Mouse (Mus musculus): ENCODE results near the gene Dvl1. TPM values are rescaled to one million over a fixed set of nuclear protein-coding genes. Genes with fewer than 3 reads are reported as not detected.

Dvl1 gene
- total RNA-seq, 2 experiments from 2014 or later, result 88.0 to 96.3 TPM

DNA sequence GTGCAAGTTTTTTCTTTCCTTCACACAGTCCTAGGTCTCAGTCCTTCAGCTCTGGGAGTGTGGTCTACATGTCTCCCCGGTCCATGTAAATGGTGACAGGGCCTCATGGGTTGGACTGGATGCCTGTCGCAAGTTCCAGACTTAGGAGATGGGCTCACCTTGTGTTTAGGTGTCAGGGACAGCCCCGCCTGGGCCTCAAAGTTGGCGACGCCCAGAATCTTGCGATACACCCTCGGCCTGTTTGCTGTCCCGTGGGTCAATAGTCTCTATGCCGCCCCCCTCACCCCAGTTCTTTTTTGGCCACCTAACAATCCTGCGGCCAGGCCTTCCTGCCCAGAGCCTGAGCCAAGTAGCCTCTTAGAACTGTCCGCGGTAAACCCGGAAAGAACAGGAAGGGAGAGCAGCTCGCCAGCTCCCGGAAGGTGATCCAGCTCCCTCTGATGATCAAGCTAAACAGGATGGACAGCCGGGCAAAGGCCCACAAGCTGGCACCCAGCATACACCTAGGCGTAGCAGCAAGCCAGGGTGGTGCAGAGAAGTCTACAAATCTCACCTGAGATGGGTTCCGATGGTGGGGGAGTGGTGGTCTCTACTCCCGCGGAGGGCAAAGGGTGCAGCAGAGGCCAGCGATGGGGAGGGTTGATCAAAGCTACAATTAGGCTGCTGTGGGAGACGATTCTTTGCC is 21.6 kb downstream of the Dvl1 start:
- no peak for DNase-seq (ENCODE audit: low spot score in 2 of 2)

GRCm38 (mm10) chr4:155869317-155870033 is 22.3 kb downstream of the Dvl1 start, which contains the start of the genes Cptp and Ints11:
Gene Cptp, minus strand, starts transcription at chr4:155869440.
Gene Ints11, plus strand, starts transcription at chr4:155869546.
- peak; percentile 96 to 97 for DNase-seq (ENCODE audit: low spot score in 2 of 2)

DNA sequence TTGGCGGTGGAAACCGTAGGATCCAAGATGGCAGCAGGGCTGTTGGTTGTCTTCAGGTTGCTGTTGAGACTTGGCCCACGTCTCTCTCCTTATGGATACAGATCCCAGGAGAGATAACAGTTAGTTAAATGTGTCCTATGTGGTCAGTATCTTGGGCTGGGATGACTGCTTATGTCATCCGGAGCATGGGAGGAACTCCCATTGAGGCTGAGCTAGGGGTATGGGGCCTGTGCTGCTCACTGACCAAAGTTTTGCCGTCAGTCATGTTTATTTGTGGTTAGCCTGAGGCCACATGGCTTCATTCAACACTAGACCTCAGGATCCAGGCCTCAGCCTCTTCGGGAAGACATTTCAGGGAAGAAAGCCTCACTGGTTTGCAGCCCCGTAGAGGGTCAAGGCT is 24.2 kb downstream of the Dvl1 start:
- DNase-seq (ENCODE audit: low spot score in 2 of 2), result no peak

DNA sequence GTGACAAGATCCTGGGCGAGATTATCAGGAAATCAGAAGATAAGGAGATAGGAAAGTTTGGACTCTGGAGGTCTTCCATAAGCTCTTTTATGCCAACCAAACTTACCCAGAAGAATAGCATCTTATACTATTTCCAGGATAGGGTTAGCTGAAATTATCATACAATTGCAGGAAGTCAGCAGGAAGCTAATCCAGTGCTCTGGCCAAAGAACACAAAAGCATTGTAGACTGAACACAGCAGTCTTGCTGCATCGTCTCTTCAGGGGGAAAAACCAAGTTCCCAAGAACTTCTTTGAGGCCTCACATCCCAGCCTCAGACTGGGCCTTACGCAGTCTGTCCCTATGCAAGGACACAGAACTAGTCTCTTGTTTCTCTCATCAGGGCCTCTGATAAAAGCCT is 36.4 kb downstream of the Dvl1 start:
- no peak for DNase-seq (ENCODE audit: low spot score in 2 of 2)

DNA sequence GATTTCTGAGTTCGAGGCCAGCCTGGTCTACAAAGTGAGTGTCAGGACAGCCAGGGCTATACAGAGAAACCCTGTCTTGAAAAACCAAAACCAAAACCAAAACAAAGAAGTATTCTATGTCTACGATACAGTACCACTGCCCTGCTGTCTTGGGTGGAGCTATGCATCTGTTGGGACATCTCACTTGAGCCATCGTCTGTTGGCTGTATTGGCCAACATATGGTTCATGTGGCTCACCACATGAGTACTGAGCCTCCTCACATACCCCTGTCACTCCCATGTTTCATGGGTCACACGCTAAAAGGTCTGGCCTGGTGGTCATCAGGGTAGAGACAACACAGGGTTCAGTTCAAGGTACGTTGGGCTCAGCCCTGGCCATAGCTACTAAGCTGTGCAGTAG is 39.1 kb downstream of the Dvl1 start:
- no peak for DNase-seq (ENCODE audit: low spot score in 2 of 2)

GRCm38 (mm10) chr4:155887674-155888073 is 40.5 kb downstream of the Dvl1 start:
- no peak for DNase-seq (ENCODE audit: low spot score in 2 of 2)

DNA sequence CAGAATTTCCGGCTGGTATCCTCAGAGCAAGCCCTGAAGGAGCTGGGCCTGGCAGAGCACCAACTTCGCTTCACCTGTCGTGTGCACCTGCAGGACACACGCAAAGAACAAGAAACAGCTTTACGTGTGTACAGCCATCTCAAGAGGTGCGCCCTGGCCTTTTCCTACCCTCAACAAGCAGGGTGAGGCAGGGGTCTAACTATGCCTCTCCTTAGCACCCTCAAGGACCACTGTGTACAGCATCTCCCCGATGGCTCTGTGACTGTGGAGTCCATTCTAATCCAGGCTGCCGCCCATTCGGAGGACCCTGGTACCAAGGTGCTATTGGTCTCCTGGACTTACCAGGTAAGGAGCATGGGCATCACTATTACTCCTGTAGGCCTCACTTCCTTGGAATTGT is 41.0 kb downstream of the Dvl1 start:
- no peak for DNase-seq (ENCODE audit: low spot score in 2 of 2)

GRCm38 (mm10) chr4:155889316-155889715 is 42.1 kb downstream of the Dvl1 start:
- DNase-seq (ENCODE audit: low spot score in 2 of 2), result peak in 1 of 2 experiments; percentile 1

GRCm38 (mm10) chr4:155891011-155891471 is 43.8 kb downstream of the Dvl1 start:
- peak; percentile 7 to 17 for DNase-seq (ENCODE audit: low spot score in 2 of 2)

DNA sequence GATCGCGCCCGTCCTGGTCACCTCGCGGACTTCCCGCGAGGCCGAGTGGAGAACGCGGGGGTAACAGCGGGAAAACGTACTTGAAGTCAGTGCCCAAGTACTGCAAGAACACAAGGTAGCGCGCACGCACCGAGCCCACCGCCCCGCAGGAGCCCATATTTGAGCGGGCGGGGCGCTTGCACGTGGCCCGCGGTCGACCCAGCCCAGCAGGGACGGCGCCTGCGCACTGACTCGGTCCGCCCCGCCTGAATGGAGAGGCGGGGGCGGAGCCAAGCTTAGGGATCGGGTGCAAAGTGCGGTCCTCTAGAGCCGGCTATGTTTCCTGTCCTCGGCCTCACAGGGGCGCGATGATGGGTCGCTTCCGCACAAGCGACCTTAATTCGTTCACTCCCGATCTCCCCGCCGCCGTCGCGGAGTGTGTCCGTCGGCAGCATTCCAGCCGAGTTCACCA is 44.4 kb downstream of the Dvl1 start, which contains the start of the genes Pusl1 and Acap3:
Gene Pusl1 (minus strand): TSS at position 231 of the 451 bp plus-strand sequence.
Gene Acap3 (plus strand): TSS at position 272 of the 451 bp plus-strand sequence.
- peak; percentile 96 to 97 for DNase-seq (ENCODE audit: low spot score in 2 of 2)

- peak; percentile 76 to 87 for DNase-seq (ENCODE audit: low spot score in 2 of 2)
Observed at GRCm38 (mm10) chr4:155892017-155892416, 44.8 kb downstream of the Dvl1 start.

DNA sequence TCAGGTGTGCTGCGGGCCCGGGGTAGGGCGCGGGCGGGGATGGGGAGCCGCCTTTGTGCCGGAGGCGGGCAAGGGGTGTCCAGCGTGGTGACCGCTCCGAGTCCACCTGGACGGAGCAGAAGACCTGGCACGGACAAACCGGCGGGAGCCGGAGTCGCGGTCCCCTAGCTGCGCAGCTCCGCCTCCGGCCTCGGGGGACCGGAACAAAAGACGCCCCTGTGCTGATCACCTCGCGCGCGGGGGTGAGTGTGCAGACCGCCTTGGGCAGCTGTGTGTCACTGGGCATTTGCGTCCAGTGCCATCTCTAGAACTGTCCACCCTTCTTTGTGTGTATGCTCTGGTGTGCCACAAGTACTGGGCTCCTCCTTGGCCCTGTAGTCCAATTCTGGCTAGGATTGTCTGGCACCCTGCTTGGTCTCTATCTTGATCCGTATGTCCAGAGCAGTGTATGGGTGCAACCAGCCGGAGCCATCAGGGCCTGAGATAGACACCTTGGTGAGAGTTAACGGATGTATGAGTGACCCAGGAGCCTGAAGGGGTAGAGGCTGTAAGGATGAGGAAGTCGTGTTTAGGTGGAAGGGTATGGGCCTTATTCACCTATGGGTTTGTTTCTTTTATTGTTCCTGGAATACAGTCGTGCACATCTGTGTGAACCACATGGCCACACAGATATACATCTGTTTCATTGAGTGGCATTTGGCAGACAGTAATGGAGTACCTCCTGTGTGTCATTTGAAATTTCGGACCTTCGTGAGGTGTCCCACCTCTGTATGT is 45.4 kb downstream of the Dvl1 start:
- peak; percentile 42 to 43 for DNase-seq (ENCODE audit: low spot score in 2 of 2)

GRCm38 (mm10) chr4:155893212-155893690 is 46.0 kb downstream of the Dvl1 start:
- peak; percentile 0 to 1 for DNase-seq (ENCODE audit: low spot score in 2 of 2)

- DNase-seq (ENCODE audit: low spot score in 2 of 2), result peak; percentile 73 to 81
Observed at GRCm38 (mm10) chr4:155894311-155894881, 47.2 kb downstream of the Dvl1 start.

- peak; percentile 79 to 81 for DNase-seq (ENCODE audit: low spot score in 2 of 2)
Observed at GRCm38 (mm10) chr4:155895216-155895615, 48.0 kb downstream of the Dvl1 start.

GRCm38 (mm10) chr4:155895826-155896225 is 48.6 kb downstream of the Dvl1 start:
- peak in 1 of 2 experiments; percentile 0 for DNase-seq (ENCODE audit: low spot score in 2 of 2)

GRCm38 (mm10) chr4:155896461-155896860 is 49.3 kb downstream of the Dvl1 start:
- DNase-seq (ENCODE audit: low spot score in 2 of 2), result peak in 1 of 2 experiments; percentile 1

DNA sequence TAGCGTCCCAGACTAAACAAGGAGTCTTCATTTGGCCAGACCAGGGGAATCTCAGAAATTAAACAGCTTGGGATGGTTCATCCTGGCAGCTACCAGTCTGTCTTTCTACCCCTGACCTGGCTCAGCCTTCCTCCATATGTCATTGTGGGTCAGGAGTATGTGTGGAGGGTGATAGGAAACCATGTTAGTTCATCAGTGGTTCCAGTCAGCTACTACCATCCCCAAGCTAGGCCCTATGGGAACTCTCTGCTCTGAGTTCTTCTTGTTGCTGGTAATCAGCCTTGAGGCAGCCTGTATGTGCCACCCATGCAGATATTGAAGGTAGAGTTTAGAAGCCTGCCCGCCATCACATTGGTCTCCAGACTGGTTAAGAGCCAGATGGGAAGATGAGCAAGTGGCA is 51.1 kb downstream of the Dvl1 start:
- no peak for DNase-seq (ENCODE audit: low spot score in 2 of 2)

GRCm38 (mm10) chr4:155899355-155899754 is 52.2 kb downstream of the Dvl1 start:
- DNase-seq (ENCODE audit: low spot score in 2 of 2), result peak; percentile 0 to 1

- peak in 1 of 2 experiments; percentile 15 for DNase-seq (ENCODE audit: low spot score in 2 of 2)
Observed at GRCm38 (mm10) chr4:155901205-155901604, 54.0 kb downstream of the Dvl1 start.

- DNase-seq (ENCODE audit: low spot score in 2 of 2), result no peak
Observed at GRCm38 (mm10) chr4:155903246-155903645, 56.0 kb downstream of the Dvl1 start.
